Mouse (Mus musculus) megakaryocyte, embryonic 14.5 days (primary cell): ENCODE results near the gene Ptpn6.

Experiments
- FLI1 ChIP-seq: IDR thresholded peaks from 2 replicates; pipeline ENCODE4 v1.6.1; 2012; ENCODE audit warnings: low read length, inconsistent platforms, mixed read lengths
- GATA1 ChIP-seq: IDR thresholded peaks from 3 replicates; pipeline ENCODE4 v1.6.1; 2012; ENCODE audit warnings: mixed read lengths, low read length, inconsistent platforms, borderline replicate concordance

DNA sequence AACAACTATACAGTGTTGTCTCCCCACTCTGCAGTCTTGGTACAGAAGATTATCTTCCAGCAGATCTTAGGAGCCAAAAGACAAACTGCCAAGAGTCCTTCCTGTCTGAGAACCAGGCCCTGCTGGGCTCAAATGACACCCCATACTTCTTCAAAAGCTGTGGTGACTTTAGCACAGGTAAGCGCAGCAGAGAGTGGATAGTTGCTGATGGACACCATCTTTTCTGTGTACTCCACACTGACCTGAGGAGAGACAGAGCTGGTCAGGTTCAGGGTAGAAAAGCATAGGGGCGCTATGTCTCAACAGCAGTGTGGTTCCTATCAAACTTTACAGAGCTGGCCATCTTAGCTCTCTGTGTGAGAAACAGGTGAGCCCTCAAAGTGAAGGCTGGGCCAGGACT is 34.1 kb downstream of the Ptpn6 start:
- TF ChIP-seq GATA1 (no peak), FLI1 (no peak)
